Mouse (Mus musculus): Measurements from ENCODE around the gene Coa7.

DNA sequence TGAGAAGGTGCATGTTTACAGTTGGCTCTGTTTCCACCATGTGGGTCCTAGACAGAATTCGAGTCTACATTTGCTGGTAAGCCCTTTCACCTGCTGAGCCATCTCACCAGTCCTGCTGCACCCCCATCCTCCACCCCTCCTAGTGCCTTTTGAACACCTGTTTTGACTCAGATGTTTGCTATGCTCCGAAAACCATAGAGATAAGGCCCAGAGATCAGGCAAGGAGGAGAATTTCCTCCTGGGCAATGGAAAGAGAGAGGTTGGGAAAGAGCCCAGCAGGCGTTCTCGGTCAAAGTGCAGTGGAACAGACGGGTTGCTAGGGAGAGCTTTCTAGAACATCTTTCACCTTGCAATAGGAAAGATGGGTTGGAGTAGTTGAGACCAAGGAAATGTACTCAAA is 63.2 kb downstream of the Coa7 start:
- TF ChIP-seq CTCF (IDR thresholded peaks at IDR 0.05; ENCODE audit: borderline replicate concordance, insufficient read depth, low read length) (no peak), POLR2A (IDR thresholded peaks at IDR 0.05; ENCODE audit: low read depth, low read length) (no peak)

All from embryonic fibroblast, embryonic 13.5 days (primary cell).